Mouse (Mus musculus) ovary, adult 10 weeks (tissue): Measurements from ENCODE around the gene Kcns3. TPM values are rescaled to one million over a fixed set of nuclear protein-coding genes. Genes with fewer than 3 reads are reported as not detected.

Experiments used
- polyA plus RNA-seq: library from polyadenylated mRNA; stranded (reverse); fragments of 350-450 nt; fragmentation: Illumina TruSeq; extraction: RNeasy Lipid Tissue Mini Kit (QIAGEN cat#74804); gene quantifications from one replicate; pipeline ENCODE4 v1.2.3, GENCODE M21; 2014

Kcns3 gene
- polyA plus RNA-seq, result 2.3 TPM

DNA sequence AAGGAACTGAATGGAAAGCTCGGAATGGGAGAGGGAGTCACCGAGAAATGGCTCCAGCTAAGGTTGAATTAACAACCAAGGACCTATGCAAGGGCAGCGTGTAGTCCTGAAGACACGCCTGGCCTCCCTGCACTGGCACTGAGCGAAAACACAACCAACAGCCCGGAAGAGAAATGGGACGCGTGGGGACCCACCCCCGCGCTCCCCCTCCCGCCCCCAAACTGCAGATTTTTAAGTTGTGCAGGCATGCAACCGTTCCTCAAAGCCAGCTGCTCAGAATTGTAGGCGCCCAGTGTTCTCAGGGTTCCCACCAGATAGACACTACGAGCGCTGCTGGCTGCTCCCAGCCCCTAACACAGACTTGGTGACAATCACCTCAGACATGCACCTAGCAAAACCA, at the start of gene Kcns3:
TSS of gene Kcns3 (minus strand) at position 42 of the 400 bp plus-strand sequence.

Other genes with a start within 250 kb of the Kcns3 start
- not detected for gene Msgn1, start 57.9 kb upstream of the Kcns3 start, polyA plus RNA-seq
- gene Gen1, start 114.7 kb upstream of the Kcns3 start, polyA plus RNA-seq, result 16.6 TPM
- gene Smc6, start 114.8 kb upstream of the Kcns3 start, polyA plus RNA-seq, result 174 TPM